In the genomic region with DNA sequence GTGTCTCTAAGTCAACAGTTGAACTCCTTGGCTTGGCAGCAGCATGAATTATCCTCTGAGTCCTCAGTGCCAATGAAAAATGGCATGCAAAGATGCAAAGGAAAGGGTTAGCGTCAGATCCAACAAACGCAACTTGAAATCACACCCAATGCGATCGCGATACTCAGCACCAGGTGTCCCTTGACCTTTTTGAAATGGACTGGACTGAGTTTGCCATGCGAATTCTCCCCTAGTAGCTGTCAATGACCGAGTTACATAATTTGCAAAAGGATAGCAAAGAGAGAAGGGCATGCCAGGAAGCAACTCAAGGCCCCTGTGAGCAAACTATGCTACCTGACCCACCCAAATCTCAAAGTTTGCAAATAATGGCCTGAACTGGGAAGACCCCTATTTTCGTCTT, we compare ENCODE assay signal across 28 mouse cellular contexts. TPM values are rescaled to one million over a fixed set of nuclear protein-coding genes. Genes with fewer than 3 reads are reported as not detected.
DNase-seq lines count a peak whose midpoint lies in the region; ATAC-seq and TF ChIP-seq lines count a peak whose summit lies in the region.
"Had no signal": no experiment of that assay in that cellular context is flagged by ENCODE, and none has a peak within 500 bp of the region (broad histone marks: within the 10 kb centered on the region; RNA-seq: fewer than 3 reads in every experiment).

No protein-coding gene starts in this region.

- no peak for TF ChIP-seq POLR2A in small intestine, adult 2 months (IDR thresholded peaks at IDR 0.05; ENCODE audit: low read depth, low read length)

- no peaks in the 10 kb centered on the region for H3K27me3 ChIP-seq in kidney, embryonic 15.5 days
- H3K27me3 ChIP-seq in intestine, postnatal 0 days (replicated peaks; ENCODE audit: control insufficient read depth, insufficient read depth, low read length): no peaks in the 10 kb centered on the region
- no peaks in the 10 kb centered on the region for H3K27me3 ChIP-seq in liver, embryonic 12.5 days (replicated peaks)
- no peaks in the 10 kb centered on the region for H3K27me3 ChIP-seq in small intestine, adult 2 months (ENCODE audit: control insufficient read depth, insufficient read depth, low read length)
- H3K27me3 ChIP-seq: CH12.LX; heart, embryonic 13.5 days; hindbrain, embryonic 12.5 days; limb, embryonic 12.5 days; lung, embryonic 15.5 days; megakaryocyte, embryonic 14.5 days; midbrain, embryonic 13.5 days; Patski had no signal

- H3K4me1 ChIP-seq in kidney, embryonic 15.5 days: 0 out of 2 replicates have a peak, but pooled peaks cover 6% of the 10 kb centered on the region
- no peaks in the 10 kb centered on the region for H3K4me1 ChIP-seq in intestine, postnatal 0 days (replicated peaks; ENCODE audit: control insufficient read depth, insufficient read depth, low read length)
- H3K4me1 ChIP-seq in liver, embryonic 12.5 days: no peaks in the 10 kb centered on the region
- H3K4me1 ChIP-seq in small intestine, adult 2 months (ENCODE audit: control insufficient read depth, insufficient read depth, insufficient read length, low read length): peaks cover 5% of the 10 kb centered on the region; the same call in 1 of the 2 replicates
- H3K4me1 ChIP-seq: embryonic facial prominence, embryonic 10.5 days; heart, embryonic 13.5 days; hindbrain, embryonic 12.5 days; limb, embryonic 12.5 days; lung, embryonic 15.5 days; megakaryocyte, embryonic 14.5 days; midbrain, embryonic 13.5 days had no signal

- H3K4me2 ChIP-seq in kidney, embryonic 15.5 days: no peak overlapping the region
- H3K4me2 ChIP-seq in intestine, postnatal 0 days (replicated peaks; ENCODE audit: low read depth): peak overlapping the region; percentile 50
- peak overlapping the region; percentile 28; the same call in 1 of the 2 replicates for H3K4me2 ChIP-seq in liver, embryonic 12.5 days
- H3K4me2 ChIP-seq: heart, embryonic 13.5 days; hindbrain, embryonic 12.5 days; limb, embryonic 12.5 days; lung, embryonic 15.5 days; midbrain, embryonic 13.5 days had no signal

- ATAC-seq in kidney, embryonic 15.5 days (replicated peaks; ENCODE audit: low FRiP score): 0 out of 2 replicates have a peak, but pooled peaks have one; percentile 25
- ATAC-seq in intestine, postnatal 0 days: peak; percentile 51
- ATAC-seq in liver, embryonic 12.5 days: peak; percentile 30; the same call in 1 of the 2 replicates
- ATAC-seq: forebrain, embryonic 16.5 days; midbrain, embryonic 13.5 days had no signal

- 90% methylated on average over 8 of the region's 8 CpGs for WGBS in kidney, embryonic 15.5 days
- WGBS in intestine, postnatal 0 days: 51% methylated on average over 8 of the region's 8 CpGs
- WGBS in liver, embryonic 12.5 days (ENCODE audit: insufficient replicate concordance): 72% methylated on average over 8 of the region's 8 CpGs
- 41% methylated on average over 8 of the region's 8 CpGs for WGBS in small intestine, adult 2 months

- H3K9ac ChIP-seq in kidney, embryonic 15.5 days: no peak overlapping the region
- H3K9ac ChIP-seq in intestine, postnatal 0 days (ENCODE audit: low read depth, low read length): 0 out of 2 replicates have a peak overlapping the region, but pooled peaks have one; percentile 28
- no peak overlapping the region for H3K9ac ChIP-seq in liver, embryonic 12.5 days
- H3K9ac ChIP-seq: heart, embryonic 13.5 days; hindbrain, embryonic 12.5 days; limb, embryonic 12.5 days; lung, embryonic 15.5 days; midbrain, embryonic 13.5 days had no signal

- no peak for DNase-seq in kidney, postnatal 10 days
- DNase-seq in left cerebral cortex, adult 8-10 months (ENCODE audit: low spot score in 2 of 2): no peak
- DNase-seq in adrenal gland, adult (ENCODE audit: inconsistent age in 2 of 2, low spot score in 1 of 2): no peak
- DNase-seq: adrenal gland, adult 2 months; B cell, adult 2 months; cerebellum, adult 11 months; cerebellum, postnatal 10 days; gastrocnemius, postnatal 36 days; heart, adult 2 months; heart, postnatal 14 days; lung, postnatal 36 days; thymus, adult 18-20 months; thymus, postnatal 36 days had no signal

- H3K4me3 ChIP-seq in kidney, embryonic 15.5 days (replicated peaks): no peak overlapping the region
- no peak overlapping the region; the same call in 1 of the 2 replicates for H3K4me3 ChIP-seq in intestine, postnatal 0 days (ENCODE audit: low read depth, low read length)
- no peak overlapping the region for H3K4me3 ChIP-seq in liver, embryonic 12.5 days
- peak overlapping the region; percentile 42 for H3K4me3 ChIP-seq in small intestine, adult 2 months (ENCODE audit: low read depth, low read length)
- H3K4me3 ChIP-seq: embryonic facial prominence, embryonic 10.5 days; heart, adult 2 months; heart, embryonic 13.5 days; hindbrain, embryonic 12.5 days; limb, embryonic 12.5 days; lung, embryonic 15.5 days; megakaryocyte, embryonic 14.5 days; midbrain, embryonic 13.5 days had no signal

- H3K36me3 ChIP-seq in kidney, embryonic 15.5 days: peaks cover 8% of the 10 kb centered on the region
- H3K36me3 ChIP-seq in intestine, postnatal 0 days (ENCODE audit: control insufficient read depth, insufficient read depth): peaks cover 6% of the 10 kb centered on the region; the same call in 1 of the 2 replicates
- peaks cover 4% of the 10 kb centered on the region; the same call in 1 of the 2 replicates for H3K36me3 ChIP-seq in liver, embryonic 12.5 days
- peaks cover 6% of the 10 kb centered on the region for H3K36me3 ChIP-seq in small intestine, adult 2 months (ENCODE audit: control insufficient read depth, insufficient read depth, low read length)
- H3K36me3 ChIP-seq: embryonic facial prominence, embryonic 10.5 days; G1E; heart, embryonic 13.5 days; hindbrain, embryonic 12.5 days; limb, embryonic 12.5 days; lung, embryonic 15.5 days; midbrain, embryonic 13.5 days had no signal

- no peaks in the 10 kb centered on the region for H3K9me3 ChIP-seq in kidney, embryonic 15.5 days (replicated peaks)
- H3K9me3 ChIP-seq in intestine, postnatal 0 days (ENCODE audit: control insufficient read depth): peaks cover 5% of the 10 kb centered on the region; the same call in 1 of the 2 replicates
- H3K9me3 ChIP-seq in liver, embryonic 12.5 days (replicated peaks): peaks cover 11% of the 10 kb centered on the region
- H3K9me3 ChIP-seq: lung, embryonic 15.5 days had no signal

- TF ChIP-seq CTCF in intestine, postnatal 0 days (IDR thresholded peaks at IDR 0.05; ENCODE audit: low read depth): no peak
- TF ChIP-seq CTCF in small intestine, adult 2 months (IDR thresholded peaks at IDR 0.05; ENCODE audit: extremely low read depth, insufficient read length, insufficient replicate concordance, low read depth, low read length): no peak

- H3K27ac ChIP-seq in kidney, embryonic 15.5 days: peak overlapping the region; percentile 69
- H3K27ac ChIP-seq in intestine, postnatal 0 days (ENCODE audit: low read depth, low read length): peak overlapping the region; percentile 86
- peak overlapping the region; percentile 69 for H3K27ac ChIP-seq in liver, embryonic 12.5 days
- H3K27ac ChIP-seq in small intestine, adult 2 months (ENCODE audit: insufficient read depth, low read depth, low read length): peak overlapping the region; percentile 93
- H3K27ac ChIP-seq: embryonic facial prominence, embryonic 10.5 days; heart, adult 2 months; heart, embryonic 13.5 days; hindbrain, embryonic 12.5 days; limb, embryonic 12.5 days; lung, embryonic 15.5 days; midbrain, embryonic 13.5 days had no signal

RNA-seq across cellular contexts. Expression of gene 0610040J01Rik, which starts 34.9 kb away (rescaled TPM):
- 48.8 and 51.9 TPM in 2 replicates for polyA plus RNA-seq in kidney, embryonic 15.5 days (2015; fragmentation: Nextera tagmentation; extraction: Ambion mirVana)
- 40.6 and 41.0 TPM in 2 replicates for polyA plus RNA-seq in intestine, postnatal 0 days (2015; fragmentation: Nextera tagmentation; extraction: Ambion mirVana)
- polyA plus RNA-seq in liver, embryonic 12.5 days (2016; fragmentation: Nextera tagmentation; extraction: Ambion mirVana): 13.5 and 16.2 TPM in 2 replicates
- polyA plus RNA-seq in small intestine, adult 2 months (2012; rRNA removed): 38.7 and 53.8 TPM in 2 replicates
- total RNA-seq in left cerebral cortex, adult 8-10 months (2022): 1 to 10 TPM; 4.3 to 6.0 (median 4.9) TPM
- total RNA-seq: CH12.LX, G1E had no signal
- polyA plus RNA-seq: G1E had no signal
